Mouse (Mus musculus): ENCODE data around the gene Mus81.
A peak's percentile ranks its signal among the peaks of the same experiment; 100 is the strongest.

- TF ChIP-seq CTCF (IDR thresholded peaks at IDR 0.05; ENCODE audit: borderline replicate concordance, insufficient read depth, low read depth, low read length) (0 out of 2 replicates have a peak, but pooled peaks have one; percentile 18), POLR2A (IDR thresholded peaks at IDR 0.05; ENCODE audit: borderline replicate concordance, insufficient read depth, low read length) (no peak)
Observed at GRCm38 (mm10) chr19:5485821-5486220, 2.4 kb downstream of the Mus81 start.

All from cerebellum, adult 2 months (tissue).